ENCODE assay signal across 8 mouse cellular contexts in genomic region chr7:66109855-66110635, GRCm38 (mm10). TPM values are rescaled to one million over a fixed set of nuclear protein-coding genes. Genes with fewer than 3 reads are reported as not detected.
A peak's percentile ranks its signal among the peaks of the same experiment; 100 is the strongest.
DNase-seq lines count a peak whose midpoint lies in the region; ATAC-seq and TF ChIP-seq lines count a peak whose summit lies in the region.

No protein-coding gene starts in this region.

- H3K9ac ChIP-seq in CH12.LX (ENCODE audit: insufficient read depth, low read depth): peak overlapping the region; percentile 72
- peak overlapping the region; percentile 90 for H3K9ac ChIP-seq in forebrain, embryonic 16.5 days (replicated peaks; ENCODE audit: low read depth, low read length)
- H3K9ac ChIP-seq in intestine, postnatal 0 days (ENCODE audit: low read depth, low read length): peak overlapping the region; percentile 78

- peak; percentile 54 for ATAC-seq in forebrain, embryonic 16.5 days
- ATAC-seq in intestine, postnatal 0 days: peak; percentile 53

- peaks cover 2% of the 10 kb centered on the region for H3K9me3 ChIP-seq in CH12.LX (replicated peaks; ENCODE audit: low read length)
- no peaks in the 10 kb centered on the region for H3K9me3 ChIP-seq in forebrain, embryonic 16.5 days (ENCODE audit: control insufficient read depth, low read length)
- no peaks in the 10 kb centered on the region for H3K9me3 ChIP-seq in intestine, postnatal 0 days (ENCODE audit: control insufficient read depth)

- H3K4me3 ChIP-seq in CH12.LX (replicated peaks in 1 of 3; ENCODE audit: low read depth in 2 of 3, low read length in 2 of 3, poor library complexity in 1 of 3) (peak overlapping the region; percentile 51 to 91 (median 60)), macrophage (ENCODE audit: inconsistent target) (peak overlapping the region; percentile 35)
- H3K4me3 ChIP-seq in forebrain, embryonic 16.5 days (replicated peaks; ENCODE audit: low read length): peak overlapping the region; percentile 68
- H3K4me3 ChIP-seq in intestine, postnatal 0 days (ENCODE audit: low read depth, low read length): peak overlapping the region; percentile 70

- TF ChIP-seq RAD21 in CH12.LX (IDR thresholded peaks at IDR 0.05; ENCODE audit: low read depth, low read length): no peak

- H3K27me3 ChIP-seq in CH12.LX (replicated peaks): peaks cover 15% of the 10 kb centered on the region
- H3K27me3 ChIP-seq in forebrain, embryonic 16.5 days (replicated peaks; ENCODE audit: control insufficient read depth, insufficient read depth, low read length): no peaks in the 10 kb centered on the region
- H3K27me3 ChIP-seq in intestine, postnatal 0 days (replicated peaks; ENCODE audit: control insufficient read depth, insufficient read depth, low read length): no peaks in the 10 kb centered on the region

- no peak for TF ChIP-seq POLR2A in CH12.LX (IDR thresholded peaks at IDR 0.05; ENCODE audit: low read depth, low read length)

- peak; percentile 53 for DNase-seq in 3134 (ENCODE audit: extremely low read depth, insufficient read length, low spot score)
- no peak for DNase-seq in CH12.LX (ENCODE audit: extremely low read depth)
- peak; percentile 45 for DNase-seq in cerebellum, adult 11-12 months
- peak; percentile 42 for DNase-seq in right cerebral cortex, postnatal 4 days
- no peak for DNase-seq in frontal cortex, postnatal 14 days (ENCODE audit: low spot score in 2 of 2)

- in situ Hi-C loops in CH12.LX (cut with MboI; ENCODE audit: low pct_ligation_motif_present, low pct_unique_long_range_greater_than_20kb, low sequenced_read_pairs): loop anchor here (5.0 to 10.0 kb wide), 4 partner anchors 65 to 277 kb away; partner anchors contain the start of gene Lrrk1

- peaks cover 2 to 28% of the 10 kb centered on the region in 2 experiments; a peak in 3 of 4 replicates for H3K4me1 ChIP-seq in CH12.LX (ENCODE audit: control insufficient read depth in 1 of 2, insufficient read depth in 2 of 2)
- peaks cover 31% of the 10 kb centered on the region for H3K4me1 ChIP-seq in forebrain, embryonic 16.5 days (replicated peaks; ENCODE audit: control insufficient read depth, insufficient read depth, low read length)
- 0 out of 2 replicates have a peak, but pooled peaks cover 6% of the 10 kb centered on the region for H3K4me1 ChIP-seq in intestine, postnatal 0 days (replicated peaks; ENCODE audit: control insufficient read depth, insufficient read depth, low read length)

- WGBS in forebrain, embryonic 16.5 days: under 1% methylated on average over 76 of the region's 77 CpGs
- under 1% methylated on average over 63 of the region's 77 CpGs for WGBS in intestine, postnatal 0 days
- WGBS in macrophage (ENCODE audit: missing documents): under 1% methylated on average over 50 of the region's 77 CpGs

- H3K27ac ChIP-seq in CH12.LX (ENCODE audit: insufficient read depth, low read depth): no peak overlapping the region
- peak overlapping the region; percentile 93 for H3K27ac ChIP-seq in forebrain, embryonic 16.5 days (ENCODE audit: low read length)
- H3K27ac ChIP-seq in intestine, postnatal 0 days (ENCODE audit: low read depth, low read length): peak overlapping the region; percentile 15; the same call in 1 of the 2 replicates
- no peak overlapping the region for H3K27ac ChIP-seq in macrophage

- H3K36me3 ChIP-seq in CH12.LX (replicated peaks in 1 of 2; ENCODE audit: control insufficient read depth in 1 of 2, insufficient read depth in 1 of 2, low read length in 1 of 2): no peaks in the 10 kb centered on the region
- no peaks in the 10 kb centered on the region for H3K36me3 ChIP-seq in forebrain, embryonic 16.5 days (ENCODE audit: control insufficient read depth, insufficient read depth)
- no peaks in the 10 kb centered on the region for H3K36me3 ChIP-seq in intestine, postnatal 0 days (ENCODE audit: control insufficient read depth, insufficient read depth)
- no peaks in the 10 kb centered on the region for H3K36me3 ChIP-seq in macrophage (ENCODE audit: inconsistent target)

- peak overlapping the region; percentile 85 for H3K4me2 ChIP-seq in CH12.LX (ENCODE audit: insufficient read depth, low read depth, poor library complexity, severe bottlenecking)
- H3K4me2 ChIP-seq in forebrain, embryonic 16.5 days (ENCODE audit: low read length): peak overlapping the region; percentile 77
- H3K4me2 ChIP-seq in intestine, postnatal 0 days (replicated peaks; ENCODE audit: low read depth): peak overlapping the region; percentile 96

- dilution Hi-C loops in CH12.LX (cut with MboI; ENCODE audit: extremely low pct_ligation_motif_present, extremely low pct_unique_long_range_greater_than_20kb, low sequenced_read_pairs): no loop called here

- H3K79me2 ChIP-seq in CH12.LX (replicated peaks; ENCODE audit: control insufficient read depth, extremely low read depth, insufficient read depth, poor library complexity, severe bottlenecking): no peaks in the 10 kb centered on the region
- peaks cover 42% of the 10 kb centered on the region for H3K79me2 ChIP-seq in macrophage (ENCODE audit: inconsistent target)

- no peak for TF ChIP-seq EP300 in CH12.LX (IDR thresholded peaks at IDR 0.05; ENCODE audit: low read length)

- no peak for TF ChIP-seq CTCF in CH12.LX (conservative IDR thresholded peaks at IDR 0.05 in 1 of 2, IDR thresholded peaks at IDR 0.05 in 1 of 2; ENCODE audit: low read depth in 2 of 2, low read length in 2 of 2)
- no peak for TF ChIP-seq CTCF in intestine, postnatal 0 days (IDR thresholded peaks at IDR 0.05; ENCODE audit: low read depth)

TF ChIP-seq in CH12.LX, 34 proteins besides CTCF, POLR2A, EP300 and RAD21:
- TF ChIP-seq POLR2AphosphoS2 (IDR thresholded peaks at IDR 0.05; ENCODE audit: low read depth, low read length): no peak
- no peak for TF ChIP-seq BHLHE40 (IDR thresholded peaks at IDR 0.05; ENCODE audit: low read depth, low read length)
- no peak for TF ChIP-seq MAX (IDR thresholded peaks at IDR 0.05; ENCODE audit: low read length)
- no peak; the same call in 1 of the 2 replicates for TF ChIP-seq UBTF (IDR thresholded peaks at IDR 0.05; ENCODE audit: low read depth, low read length)
- no peak for TF ChIP-seq ZMIZ1 (IDR thresholded peaks at IDR 0.05; ENCODE audit: low read depth, low read length)
- no peak for TF ChIP-seq RCOR1 (conservative IDR thresholded peaks at IDR 0.05; ENCODE audit: low read depth, low read length)
- TF ChIP-seq NELFE (IDR thresholded peaks at IDR 0.05; ENCODE audit: low read depth, low read length): no peak
- no peak for TF ChIP-seq JUND (conservative IDR thresholded peaks at IDR 0.05; ENCODE audit: low read depth, low read length)
- TF ChIP-seq E2F4 (IDR thresholded peaks at IDR 0.05; ENCODE audit: insufficient replicate concordance, low read depth, low read length): no peak
- TF ChIP-seq CHD1 (IDR thresholded peaks at IDR 0.05; ENCODE audit: low read depth, low read length): no peak
- no peak for TF ChIP-seq TCF12 (IDR thresholded peaks at IDR 0.05; ENCODE audit: low read depth, low read length)
- TF ChIP-seq MAFK (IDR thresholded peaks at IDR 0.05; ENCODE audit: insufficient replicate concordance, low read length): no peak

RNA-seq across cellular contexts. Expression of gene Chsy1, which starts 0.7 kb away (rescaled TPM):
- total RNA-seq in CH12.LX (2012; rRNA removed) (2.3 and 2.4 TPM in 2 replicates), CH12.LX (2014; rRNA removed) (5.5 and 5.9 TPM in 2 replicates)
- polyA plus RNA-seq in CH12.LX (2012; ENCODE audit: insufficient read length, low read depth) (2.3 and 2.5 TPM in 2 replicates), macrophage (2018) (4.8 to 6.6 TPM (median 5.3 TPM) in 3 replicates)
- polyA plus RNA-seq in forebrain, embryonic 16.5 days (2015; fragmentation: Nextera tagmentation; extraction: Ambion mirVana): 11.4 and 12.6 TPM in 2 replicates
- 4.4 and 4.6 TPM in 2 replicates for polyA plus RNA-seq in intestine, postnatal 0 days (2015; fragmentation: Nextera tagmentation; extraction: Ambion mirVana)
- 1 to 10 TPM in 21 of 26 experiments, under 1 TPM in 4, not detected in 1; 0.31 to 8.8 (median 2.2) TPM for total RNA-seq in macrophage (2018; cell fraction: chromatin; rRNA removed)
- 1 to 10 TPM; 3.3 to 10.0 (median 6.5) TPM for total RNA-seq in macrophage (2018; cell fraction: cytosol; rRNA removed)
- total RNA-seq in macrophage (2018; cell fraction: nucleus; rRNA removed): 10 to 100 TPM in 8 of 26 experiments, 1 to 10 TPM in 18; 2.8 to 16.0 (median 7.8) TPM

RNA-seq across cellular contexts. Expression of gene Selenos, which starts 30.6 kb away (rescaled TPM):
- 75.0 and 113 TPM in 2 replicates for total RNA-seq in CH12.LX (2012; rRNA removed)
- 101 and 120 TPM in 2 replicates for total RNA-seq in CH12.LX (2014; rRNA removed)
- polyA plus RNA-seq in CH12.LX (2012; ENCODE audit: insufficient read length, low read depth): 112 and 123 TPM in 2 replicates
- polyA plus RNA-seq in forebrain, embryonic 16.5 days (2015; fragmentation: Nextera tagmentation; extraction: Ambion mirVana): 80.3 and 85.4 TPM in 2 replicates
- polyA plus RNA-seq in intestine, postnatal 0 days (2015; fragmentation: Nextera tagmentation; extraction: Ambion mirVana): 155 and 156 TPM in 2 replicates
- total RNA-seq in macrophage (2018; cell fraction: chromatin; rRNA removed): 10 to 100 TPM; 10.2 to 38.6 (median 22.3) TPM
- 100 to 1,000 TPM in 11 of 26 experiments, 10 to 100 TPM in 15; 75.1 to 130 (median 94.4) TPM for total RNA-seq in macrophage (2018; cell fraction: cytosol; rRNA removed)
- total RNA-seq in macrophage (2018; cell fraction: nucleus; rRNA removed): 100 to 1,000 TPM in 3 of 26 experiments, 10 to 100 TPM in 23; 21.6 to 122 (median 74.0) TPM
- 70.7 to 94.6 TPM (median 87.3 TPM) in 3 replicates for polyA plus RNA-seq in macrophage (2018)

RNA-seq across cellular contexts. Expression of gene Snrpa1, which starts 51.2 kb away (rescaled TPM):
- total RNA-seq in CH12.LX (2012; rRNA removed): 146 and 218 TPM in 2 replicates
- 189 and 212 TPM in 2 replicates for total RNA-seq in CH12.LX (2014; rRNA removed)
- 189 and 207 TPM in 2 replicates for polyA plus RNA-seq in CH12.LX (2012; ENCODE audit: insufficient read length, low read depth)
- 147 and 154 TPM in 2 replicates for polyA plus RNA-seq in forebrain, embryonic 16.5 days (2015; fragmentation: Nextera tagmentation; extraction: Ambion mirVana)
- polyA plus RNA-seq in intestine, postnatal 0 days (2015; fragmentation: Nextera tagmentation; extraction: Ambion mirVana): 63.5 and 66.1 TPM in 2 replicates
- 10 to 100 TPM in 25 of 26 experiments, 1 to 10 TPM in 1; 9.0 to 57.9 (median 31.0) TPM for total RNA-seq in macrophage (2018; cell fraction: chromatin; rRNA removed)
- total RNA-seq in macrophage (2018; cell fraction: cytosol; rRNA removed): 10 to 100 TPM; 18.1 to 43.4 (median 27.6) TPM
- 10 to 100 TPM; 12.4 to 48.7 (median 20.8) TPM for total RNA-seq in macrophage (2018; cell fraction: nucleus; rRNA removed)
- 20.5 to 65.1 TPM (median 22.8 TPM) in 3 replicates for polyA plus RNA-seq in macrophage (2018)

Comparison
In these comparisons a context has a peak if more than half of its experiments do, and no peak if none do; other contexts are left out.
1. DNase-seq: peak in 3134 (single experiment), cerebellum, adult 11-12 months (single experiment) and right cerebral cortex, postnatal 4 days (single experiment); none in CH12.LX (single experiment) and frontal cortex, postnatal 14 days (0 of 2).
2. H3K27ac ChIP-seq: peak in forebrain, embryonic 16.5 days (single experiment) and intestine, postnatal 0 days (single experiment); none in CH12.LX (single experiment) and macrophage (single experiment).
3. Peak in every context shown above with its lines, with median percentiles within 50 percentile points of each other: H3K4me2 ChIP-seq, H3K4me3 ChIP-seq and H3K9ac ChIP-seq.